Mouse (Mus musculus) heart, embryonic 16.5 days (tissue): Measurements from ENCODE around the gene 4930578C19Rik. TPM values are rescaled to one million over a fixed set of nuclear protein-coding genes. Genes with fewer than 3 reads are reported as not detected.
A peak's percentile ranks its signal among the peaks of the same experiment; 100 is the strongest.

ENCODE experiments used
- ATAC-seq: fragments of 200-750 bp; cut with Nextera tagmentation; replicated peaks from 2 replicates; pipeline ENCODE4 v1.8.0; 2017; ENCODE audit warnings: moderate number of reproducible peaks; ENCODE audit not compliant: insufficient read depth, low FRiP score; ENCODE audit errors: extremely low read depth
- H3K27ac ChIP-seq: fragments of 300-500 bp; sonication (generic); 2 replicates; pipeline ENCODE4 v1.5.1; 2014; ENCODE audit warnings: mild to moderate bottlenecking, low read length, control low read depth, moderate library complexity
- H3K27me3 ChIP-seq: fragments of 300-500 bp; sonication (generic); 2 replicates; pipeline ENCODE4 v1.6.1; 2014; ENCODE audit warnings: low read length, mixed read lengths; ENCODE audit not compliant: control insufficient read depth, insufficient read depth
- H3K36me3 ChIP-seq: fragments of 300-500 bp; sonication (generic); 2 replicates; pipeline ENCODE4 v1.6.1; 2014; ENCODE audit not compliant: control insufficient read depth, insufficient read depth
- H3K4me1 ChIP-seq: fragments of 300-500 bp; sonication (generic); 2 replicates; pipeline ENCODE4 v1.6.1; 2014; ENCODE audit warnings: low read length, mixed read lengths; ENCODE audit not compliant: control insufficient read depth, insufficient read depth
- H3K4me2 ChIP-seq: fragments of 300-500 bp; sonication (generic); 2 replicates; pipeline ENCODE4 v1.6.1; 2014; ENCODE audit warnings: low read depth, mild to moderate bottlenecking, control low read depth, low read length
- H3K4me3 ChIP-seq: fragments of 300-500 bp; sonication (generic); 2 replicates; pipeline ENCODE4 v1.5.1; 2014; ENCODE audit warnings: mild to moderate bottlenecking, control low read depth, low read length
- H3K9ac ChIP-seq: fragments of 300-500 bp; sonication (generic); 2 replicates; pipeline ENCODE4 v1.6.1; 2014; ENCODE audit warnings: low read length, control low read depth
- H3K9me3 ChIP-seq: fragments of 300-500 bp; sonication (generic); replicated peaks from 2 replicates; pipeline ENCODE4 v1.6.1; 2016; ENCODE audit warnings: low read length; ENCODE audit not compliant: control insufficient read depth
- WGBS: fragments of 180-500 bp; shearing (Covaris S2); extraction: QIAGEN DNeasy Blood & Tissue Kit; methylation state at CpG from one replicate; pipeline ENCODE4 v1.1.7; 2014; 5-methylcytosine and 5-hydroxymethylcytosine counted together
- polyA plus RNA-seq: library from polyadenylated mRNA; unstranded; fragments of >200 nt; fragmentation: Nextera tagmentation; extraction: Ambion mirVana; gene quantifications from 2 replicates; pipeline ENCODE4 v1.2.1, GENCODE M21; 2015

The 4930578C19Rik gene
- polyA plus RNA-seq: 0.89 and 0.91 TPM in 2 replicates

DNA sequence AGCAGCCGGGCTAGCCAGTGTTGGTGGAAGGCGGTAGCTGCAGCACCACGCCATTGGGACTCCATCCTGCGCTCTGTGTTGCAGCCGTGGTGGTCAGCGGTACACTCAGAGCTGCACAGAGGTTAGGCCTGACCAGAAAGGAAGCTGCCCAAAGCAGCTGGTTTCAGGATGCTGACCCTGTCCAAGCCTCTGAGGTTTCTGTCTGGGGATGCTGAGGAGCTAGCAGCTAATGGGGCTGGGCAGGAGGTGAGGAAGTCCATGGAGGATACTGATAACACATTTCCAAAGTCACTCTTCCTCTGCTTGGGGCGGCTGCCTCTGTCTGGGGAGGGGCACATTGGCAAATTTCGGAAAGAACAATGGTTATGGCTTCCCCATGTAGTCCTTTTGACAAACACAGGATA, at the start of gene 4930578C19Rik:
Gene 4930578C19Rik (minus strand): TSS at position 200 of the 404 bp plus-strand sequence.
- H3K4me3 ChIP-seq: no peak within 1 kb of the TSS
- H3K27me3 ChIP-seq: no peaks in the 10 kb centered on the region
- no peaks in the 10 kb centered on the region for H3K9me3 ChIP-seq
- H3K36me3 ChIP-seq: no peaks in the 10 kb centered on the region
- no peak within 1 kb of the TSS for H3K9ac ChIP-seq
- no peak within 1 kb of the TSS for H3K4me2 ChIP-seq
- H3K27ac ChIP-seq: 0 out of 2 replicates have a peak within 1 kb of the TSS, but pooled peaks have one; percentile 25
- 53% methylated on average over 8 of the region's 8 CpGs for WGBS
- ATAC-seq: peak; percentile 55; the same call in 1 of the 2 replicates
- H3K4me1 ChIP-seq: no peaks in the 10 kb centered on the region

DNA sequence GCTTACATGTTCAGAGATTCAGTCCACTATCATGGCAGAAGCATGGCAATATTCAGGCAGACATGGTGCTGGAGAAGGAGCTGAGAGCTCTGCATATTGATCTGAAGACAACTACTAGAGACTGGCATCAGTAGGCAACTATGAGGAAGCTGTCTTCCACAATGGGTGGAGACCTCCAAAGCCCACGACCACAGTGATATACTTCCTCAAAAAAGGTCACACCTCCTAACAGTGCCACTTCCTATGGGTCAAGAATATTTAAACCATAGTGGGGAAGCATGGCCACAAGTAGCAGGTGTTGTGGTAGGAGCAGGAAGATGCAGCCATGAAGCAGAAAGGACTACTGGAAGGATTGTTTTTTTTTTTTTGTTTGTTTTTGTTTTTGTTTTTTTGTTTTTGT, 6.5 kb upstream of the 4930578C19Rik start:
- ATAC-seq: no peak
- Histone ChIP-seq H3K4me3 (no peak overlapping the region), H3K4me2 (no peak overlapping the region), H3K4me1 (no peaks in the 10 kb centered on the region), H3K9ac (no peak overlapping the region), H3K9me3 (no peaks in the 10 kb centered on the region), H3K27me3 (no peaks in the 10 kb centered on the region), H3K27ac (no peak overlapping the region), H3K36me3 (no peaks in the 10 kb centered on the region)
- whole genome bisulfite sequencing: 46% methylated on average over 1 of the region's 1 CpGs

DNA sequence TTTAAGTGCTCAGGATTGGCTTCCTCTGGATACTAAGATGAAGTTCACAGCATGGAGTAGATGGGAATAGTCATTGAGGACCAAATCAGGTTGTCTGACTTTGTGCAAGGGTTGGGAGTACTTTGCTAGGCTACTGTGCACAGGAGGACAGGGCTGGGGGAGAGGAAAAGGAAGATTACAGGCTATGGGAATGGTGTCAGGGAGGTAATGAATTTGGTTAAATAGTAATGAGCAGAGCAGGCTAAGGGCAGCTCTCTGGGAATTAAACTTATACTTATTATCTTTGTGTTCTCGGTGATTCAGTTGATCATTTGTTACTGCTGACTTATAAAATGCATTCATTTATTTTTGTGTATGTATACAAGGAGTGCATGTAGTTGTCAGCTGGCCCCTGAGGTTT, 1.7 kb upstream of the 4930578C19Rik start:
- no peaks in the 10 kb centered on the region for H3K36me3 ChIP-seq
- no peak overlapping the region for H3K4me3 ChIP-seq
- H3K27me3 ChIP-seq: no peaks in the 10 kb centered on the region
- no peaks in the 10 kb centered on the region for H3K4me1 ChIP-seq
- 82% methylated on average over 1 of the region's 1 CpGs for WGBS
- H3K4me2 ChIP-seq: no peak overlapping the region
- H3K27ac ChIP-seq: no peak overlapping the region
- H3K9me3 ChIP-seq: no peaks in the 10 kb centered on the region
- no peak overlapping the region for H3K9ac ChIP-seq
- no peak for ATAC-seq

DNA sequence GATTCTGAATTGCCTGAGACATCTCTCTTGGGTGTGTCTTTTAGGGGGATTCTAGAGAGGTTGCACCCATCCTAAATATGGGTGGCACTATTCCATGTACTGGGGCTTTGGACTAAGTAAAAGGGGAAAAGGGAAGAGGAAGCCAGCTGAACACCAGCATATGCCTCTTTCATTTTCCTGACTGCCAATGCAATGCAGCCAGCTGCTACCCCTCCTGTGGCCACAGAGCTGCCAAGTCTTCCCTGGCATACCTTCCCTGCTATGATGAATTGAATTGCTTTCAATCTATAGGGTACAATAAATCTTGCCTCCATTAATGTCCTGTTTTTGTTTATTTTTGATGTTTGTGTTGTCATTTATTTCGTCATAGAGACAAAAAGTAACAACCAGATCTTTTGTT, 9.6 kb downstream of the 4930578C19Rik start:
- 47% methylated on average over 1 of the region's 1 CpGs for WGBS
- H3K9me3 ChIP-seq: no peaks in the 10 kb centered on the region
- no peak overlapping the region for H3K4me3 ChIP-seq
- H3K27me3 ChIP-seq: no peaks in the 10 kb centered on the region
- no peak overlapping the region for H3K27ac ChIP-seq
- H3K36me3 ChIP-seq: no peaks in the 10 kb centered on the region
- no peaks in the 10 kb centered on the region for H3K4me1 ChIP-seq
- H3K9ac ChIP-seq: no peak overlapping the region
- no peak for ATAC-seq
- no peak overlapping the region for H3K4me2 ChIP-seq

GRCm38 (mm10) chrX:18442066-18442465, 19.1 kb downstream of the 4930578C19Rik start:
- 25% methylated on average over 5 of the region's 5 CpGs for WGBS
- Histone ChIP-seq H3K36me3 (no peaks in the 10 kb centered on the region), H3K9ac (no peak overlapping the region), H3K4me2 (no peak overlapping the region), H3K27ac (no peak overlapping the region), H3K9me3 (no peaks in the 10 kb centered on the region), H3K4me3 (no peak overlapping the region), H3K27me3 (no peaks in the 10 kb centered on the region), H3K4me1 (no peaks in the 10 kb centered on the region)
- no peak for ATAC-seq

DNA sequence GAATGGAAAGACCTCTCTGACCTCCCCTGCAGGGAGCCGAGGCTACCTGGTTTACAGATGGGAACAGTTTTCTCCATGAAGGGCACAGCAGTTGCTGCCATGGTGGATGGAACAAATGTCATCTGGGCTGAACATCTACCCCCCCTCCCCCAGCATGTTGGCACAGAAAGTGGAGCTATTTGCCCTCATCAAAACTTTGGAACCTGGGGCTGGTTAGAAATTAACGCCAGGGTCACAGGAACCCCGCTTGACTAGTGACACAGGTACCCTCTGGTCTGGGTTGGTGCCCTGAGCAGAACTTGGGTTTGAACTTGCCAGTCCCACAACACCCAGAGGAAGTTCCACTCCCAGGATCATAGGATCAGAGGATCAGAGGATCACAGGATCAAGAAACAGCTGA, 35.7 kb downstream of the 4930578C19Rik start:
- Histone ChIP-seq H3K4me1 (no peaks in the 10 kb centered on the region), H3K27ac (no peak overlapping the region), H3K4me3 (no peak overlapping the region), H3K9me3 (no peaks in the 10 kb centered on the region), H3K4me2 (no peak overlapping the region), H3K9ac (no peak overlapping the region), H3K27me3 (no peaks in the 10 kb centered on the region), H3K36me3 (no peaks in the 10 kb centered on the region)
- 79% methylated on average over 3 of the region's 3 CpGs for WGBS
- ATAC-seq: no peak

DNA sequence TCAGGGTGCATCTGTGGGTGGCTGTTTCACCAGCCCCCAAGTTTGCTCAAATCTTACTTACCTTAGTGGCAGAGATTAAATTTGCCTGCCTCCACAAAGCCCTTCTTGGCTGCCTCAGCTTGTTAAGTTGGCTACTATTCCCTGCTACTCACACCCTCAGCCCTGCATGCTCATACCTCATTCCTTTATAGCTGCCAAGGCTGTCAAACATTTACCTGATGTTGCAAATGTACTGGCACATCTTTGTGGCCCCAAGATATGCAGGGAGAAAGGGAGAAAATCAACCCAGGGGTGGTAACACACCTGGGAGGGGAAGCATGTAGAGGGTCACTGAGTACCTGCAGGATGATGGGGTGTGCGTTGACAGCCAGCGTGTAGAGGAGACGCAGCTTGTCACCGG, 38.0 kb downstream of the 4930578C19Rik start:
- WGBS: 79% methylated on average over 4 of the region's 4 CpGs
- no peak overlapping the region for H3K27ac ChIP-seq

GRCm38 (mm10) chrX:18420161-18420784, 40.9 kb downstream of the 4930578C19Rik start:
- WGBS: 84% methylated on average over 4 of the region's 4 CpGs
- no peaks in the 10 kb centered on the region for H3K27me3 ChIP-seq

More for the DNA sequence above, 38.0 kb downstream of the 4930578C19Rik start:
- Histone ChIP-seq H3K4me1 (no peaks in the 10 kb centered on the region), H3K4me3 (no peak overlapping the region), H3K9me3 (no peaks in the 10 kb centered on the region), H3K9ac (no peak overlapping the region), H3K4me2 (no peak overlapping the region), H3K27me3 (no peaks in the 10 kb centered on the region), H3K36me3 (no peaks in the 10 kb centered on the region)
- ATAC-seq: no peak

DNA sequence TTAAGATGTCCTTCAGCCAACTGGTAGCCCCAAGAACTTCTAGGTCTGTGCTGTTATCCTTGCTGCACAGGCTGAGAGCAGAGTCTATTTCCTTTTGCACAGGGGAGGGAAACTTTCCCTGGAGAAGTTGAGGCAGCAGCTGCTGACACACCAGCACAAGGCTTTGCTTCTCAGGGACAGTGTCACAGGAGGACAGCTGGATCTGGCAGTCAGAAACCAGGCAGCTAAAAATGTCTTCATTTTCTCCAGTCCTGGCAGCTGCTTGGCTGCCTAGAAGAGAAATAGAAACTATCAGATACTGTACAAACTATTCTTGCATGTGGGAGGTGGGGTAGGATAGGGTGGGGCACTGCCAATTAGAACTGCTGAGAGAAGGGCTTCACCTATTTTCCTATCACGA, 42.2 kb downstream of the 4930578C19Rik start:
- 26% methylated on average over 1 of the region's 1 CpGs for WGBS
- H3K9me3 ChIP-seq: no peaks in the 10 kb centered on the region
- H3K36me3 ChIP-seq: no peaks in the 10 kb centered on the region
- H3K4me2 ChIP-seq: no peak overlapping the region
- H3K4me1 ChIP-seq: no peaks in the 10 kb centered on the region
- ATAC-seq: no peak
- H3K27me3 ChIP-seq: no peaks in the 10 kb centered on the region
- H3K9ac ChIP-seq: no peak overlapping the region
- no peak overlapping the region for H3K27ac ChIP-seq
- H3K4me3 ChIP-seq: no peak overlapping the region

More at GRCm38 (mm10) chrX:18420161-18420784, 40.9 kb downstream of the 4930578C19Rik start:
- H3K9ac ChIP-seq: no peak overlapping the region
- H3K36me3 ChIP-seq: no peaks in the 10 kb centered on the region
- no peak overlapping the region for H3K27ac ChIP-seq
- no peak for ATAC-seq
- H3K9me3 ChIP-seq: no peaks in the 10 kb centered on the region
- H3K4me3 ChIP-seq: no peak overlapping the region
- H3K4me1 ChIP-seq: no peaks in the 10 kb centered on the region
- no peak overlapping the region for H3K4me2 ChIP-seq
